Mouse (Mus musculus): ENCODE measurements around the gene Sbno2. TPM values are rescaled to one million over a fixed set of nuclear protein-coding genes. Genes with fewer than 3 reads are reported as not detected.

The Sbno2 gene
- polyA plus RNA-seq, 1 experiment = 127 TPM

DNA sequence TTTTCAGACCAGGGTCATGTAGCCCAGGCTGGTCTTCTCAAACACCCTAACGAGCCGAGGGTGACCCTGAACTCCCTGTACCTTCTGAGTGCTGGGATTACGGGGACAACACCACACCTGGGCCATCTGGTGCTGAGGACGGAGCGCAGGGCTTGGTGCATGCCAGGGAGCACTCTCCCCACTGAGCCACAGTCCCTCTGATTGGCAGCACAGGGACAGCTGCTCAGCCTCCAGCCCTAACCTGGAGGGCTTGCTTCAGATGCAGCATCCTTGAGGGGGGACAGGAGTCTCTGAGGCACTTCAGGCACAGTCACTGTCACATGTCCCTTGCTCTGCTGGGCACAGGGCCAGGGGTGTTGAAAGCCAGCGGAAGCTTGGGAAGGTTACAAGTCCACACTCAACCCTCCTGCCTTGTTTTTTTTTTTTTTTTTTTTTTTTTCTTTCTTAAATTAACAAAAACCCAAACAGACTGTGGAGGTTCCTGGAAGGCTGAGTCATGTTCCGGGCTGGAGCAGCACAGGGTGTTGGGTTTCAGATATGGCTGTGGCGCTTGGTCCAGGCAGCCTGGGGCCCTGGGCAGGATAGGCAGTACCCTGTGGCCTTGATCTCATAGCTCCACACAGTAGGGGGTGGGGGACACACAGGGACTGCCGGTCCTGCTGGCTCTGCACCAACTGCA, 34.4 kb downstream of the Sbno2 start:
- no peak for DNase-seq
- H3K27ac ChIP-seq (ENCODE audit: control insufficient read depth, insufficient read depth, low read length) = no peak overlapping the region
- H3K4me3 ChIP-seq (ENCODE audit: control insufficient read depth, insufficient read depth, low read length) = no peak overlapping the region
- WGBS = 72% methylated on average over 9 of the region's 9 CpGs
- peaks cover 3% of the 10 kb centered on the region; the same call in 1 of the 2 replicates for H3K36me3 ChIP-seq (ENCODE audit: control insufficient read depth, insufficient read depth, low read length)
- no peaks in the 10 kb centered on the region for H3K27me3 ChIP-seq (ENCODE audit: control insufficient read depth, insufficient read depth, low read length)
- no peak for TF ChIP-seq CTCF (IDR thresholded peaks at IDR 0.05; ENCODE audit: borderline replicate concordance, control insufficient read depth, extremely low read depth, insufficient read depth, low read length, poor library complexity)
- no peak for TF ChIP-seq POLR2A (IDR thresholded peaks at IDR 0.05; ENCODE audit: control insufficient read depth, extremely low read depth, insufficient read depth, low read length, poor library complexity)
- H3K4me1 ChIP-seq (replicated peaks; ENCODE audit: control insufficient read depth, insufficient read depth, low read length) = peaks cover 12% of the 10 kb centered on the region

DNA sequence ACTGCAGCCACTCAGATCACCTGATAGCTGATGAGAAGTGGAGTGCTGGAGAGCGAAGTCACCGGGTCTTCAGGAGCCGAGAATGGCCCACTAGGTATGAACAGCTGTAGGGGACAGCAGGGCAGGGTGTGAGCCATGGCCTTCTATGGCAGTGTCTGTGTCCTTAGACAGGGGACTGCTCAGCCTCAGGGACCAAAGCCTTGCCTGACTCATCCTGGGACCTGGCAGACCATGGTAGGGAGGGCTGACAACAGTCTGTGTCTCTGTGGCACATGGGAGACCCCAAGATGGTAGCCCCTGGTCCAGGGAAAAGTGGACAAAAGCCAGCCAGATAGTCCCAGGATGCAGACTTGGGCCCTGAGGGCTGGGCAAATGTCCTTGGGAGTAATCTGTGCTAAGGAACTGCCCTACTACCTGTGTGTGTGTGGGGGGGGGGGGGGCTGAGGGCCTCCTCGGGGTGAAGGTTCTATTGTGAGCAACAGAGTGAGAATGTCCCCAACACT, 35.4 kb downstream of the Sbno2 start:
- Histone ChIP-seq H3K27me3 (ENCODE audit: control insufficient read depth, insufficient read depth, low read length) (no peaks in the 10 kb centered on the region), H3K4me3 (ENCODE audit: control insufficient read depth, insufficient read depth, low read length) (no peak overlapping the region), H3K27ac (ENCODE audit: control insufficient read depth, insufficient read depth, low read length) (no peak overlapping the region), H3K4me1 (replicated peaks; ENCODE audit: control insufficient read depth, insufficient read depth, low read length) (peaks cover 5% of the 10 kb centered on the region), H3K36me3 (ENCODE audit: control insufficient read depth, insufficient read depth, low read length) (peaks cover 3% of the 10 kb centered on the region; the same call in 1 of the 2 replicates)
- DNase-seq = no peak
- 90% methylated on average over 4 of the region's 4 CpGs for WGBS
- TF ChIP-seq CTCF (IDR thresholded peaks at IDR 0.05; ENCODE audit: borderline replicate concordance, control insufficient read depth, extremely low read depth, insufficient read depth, low read length, poor library complexity) (no peak), POLR2A (IDR thresholded peaks at IDR 0.05; ENCODE audit: control insufficient read depth, extremely low read depth, insufficient read depth, low read length, poor library complexity) (no peak)

DNA sequence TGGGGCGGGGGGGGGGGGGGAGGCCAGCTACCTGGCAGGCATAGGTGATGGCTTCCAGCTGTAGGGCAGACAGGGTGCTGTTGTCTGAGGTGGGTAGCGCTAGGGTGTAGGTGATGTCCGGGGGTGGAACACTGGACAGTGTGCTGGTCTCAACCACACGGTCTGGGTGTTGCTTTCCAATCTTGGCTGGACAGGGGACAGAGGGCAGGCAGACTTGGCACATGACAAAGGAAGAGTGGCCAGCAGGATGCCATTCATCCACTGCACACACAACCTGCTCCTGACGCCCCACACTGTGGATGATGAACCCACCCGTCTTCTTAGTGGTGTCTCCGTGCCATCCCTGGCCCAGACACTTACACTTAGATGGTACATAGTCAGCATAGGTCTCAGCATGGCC, 36.1 kb downstream of the Sbno2 start:
- no peaks in the 10 kb centered on the region for H3K27me3 ChIP-seq (ENCODE audit: control insufficient read depth, insufficient read depth, low read length)
- no peak overlapping the region for H3K4me3 ChIP-seq (ENCODE audit: control insufficient read depth, insufficient read depth, low read length)
- no peak overlapping the region for H3K27ac ChIP-seq (ENCODE audit: control insufficient read depth, insufficient read depth, low read length)
- H3K4me1 ChIP-seq (replicated peaks; ENCODE audit: control insufficient read depth, insufficient read depth, low read length) = no peaks in the 10 kb centered on the region
- no peak for DNase-seq
- H3K36me3 ChIP-seq (ENCODE audit: control insufficient read depth, insufficient read depth, low read length) = peaks cover 3% of the 10 kb centered on the region
- 96% methylated on average over 6 of the region's 7 CpGs for WGBS
- TF ChIP-seq CTCF (IDR thresholded peaks at IDR 0.05; ENCODE audit: borderline replicate concordance, control insufficient read depth, extremely low read depth, insufficient read depth, low read length, poor library complexity) (no peak), POLR2A (IDR thresholded peaks at IDR 0.05; ENCODE audit: control insufficient read depth, extremely low read depth, insufficient read depth, low read length, poor library complexity) (no peak)

DNA sequence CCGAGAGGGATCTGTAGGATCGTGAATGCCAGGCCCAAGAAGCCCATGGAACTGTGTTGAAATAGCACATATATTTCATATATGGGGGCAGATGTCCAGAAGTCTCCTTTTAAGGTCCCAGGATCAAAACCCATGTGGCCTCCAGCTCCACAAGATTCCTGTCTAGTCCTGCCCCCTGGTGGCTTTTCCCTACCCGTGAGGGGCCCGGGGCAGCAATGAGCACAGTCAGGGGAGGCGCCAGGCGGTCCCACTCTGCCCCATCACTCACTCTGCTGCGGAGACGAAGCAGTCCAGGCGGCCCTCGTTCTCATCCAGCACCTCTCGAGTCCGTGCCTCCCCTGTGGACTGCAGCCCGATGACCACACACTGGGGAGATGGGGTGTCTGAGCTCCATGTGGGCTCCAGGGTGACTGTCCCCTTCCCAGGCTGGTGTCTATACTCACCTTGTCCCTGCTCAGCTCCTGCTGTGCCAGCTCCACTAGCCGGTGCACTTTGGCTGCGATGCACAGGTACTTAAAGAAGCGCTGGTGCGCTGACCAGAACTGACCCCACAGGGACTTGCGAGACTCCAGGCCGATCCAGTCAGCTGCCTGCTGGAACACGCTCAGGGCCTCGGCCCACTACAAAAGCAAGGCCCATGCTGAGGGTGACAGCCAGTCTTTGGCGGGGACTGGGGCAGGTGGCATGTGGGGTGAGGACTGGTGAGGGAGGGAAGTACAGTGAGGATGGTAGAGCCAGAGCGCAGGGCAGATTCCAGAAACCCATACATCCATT, 41.3 kb downstream of the Sbno2 start:
- no peak for TF ChIP-seq POLR2A (IDR thresholded peaks at IDR 0.05; ENCODE audit: control insufficient read depth, extremely low read depth, insufficient read depth, low read length, poor library complexity)
- TF ChIP-seq CTCF (IDR thresholded peaks at IDR 0.05; ENCODE audit: borderline replicate concordance, control insufficient read depth, extremely low read depth, insufficient read depth, low read length, poor library complexity) = no peak
- no peak overlapping the region for H3K27ac ChIP-seq (ENCODE audit: control insufficient read depth, insufficient read depth, low read length)
- DNase-seq = peak; percentile 40
- no peaks in the 10 kb centered on the region for H3K4me1 ChIP-seq (replicated peaks; ENCODE audit: control insufficient read depth, insufficient read depth, low read length)
- H3K4me3 ChIP-seq (ENCODE audit: control insufficient read depth, insufficient read depth, low read length) = no peak overlapping the region
- H3K36me3 ChIP-seq (ENCODE audit: control insufficient read depth, insufficient read depth, low read length) = peaks cover 32% of the 10 kb centered on the region
- WGBS = 97% methylated on average over 23 of the region's 23 CpGs
- H3K27me3 ChIP-seq (ENCODE audit: control insufficient read depth, insufficient read depth, low read length) = no peaks in the 10 kb centered on the region

DNA sequence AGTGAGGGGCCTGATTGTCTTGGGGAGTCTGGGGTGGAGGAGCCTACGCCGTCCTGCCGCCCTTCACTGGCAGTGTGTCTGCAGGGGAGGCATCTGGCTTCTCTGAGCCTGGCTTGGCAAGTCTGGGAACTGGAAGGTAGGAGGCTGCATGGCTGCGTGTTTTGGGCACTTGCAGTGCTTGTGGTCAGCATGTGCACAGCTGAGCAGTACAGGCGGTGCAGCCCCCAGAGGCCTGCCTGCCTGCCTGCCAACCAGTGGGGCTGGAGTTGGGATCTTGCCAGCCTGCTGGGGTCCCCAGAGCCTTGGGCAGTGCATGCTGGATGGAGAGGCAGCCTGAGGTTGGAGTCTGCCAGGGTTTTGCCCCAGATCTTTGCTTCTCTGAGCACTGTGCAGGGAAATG, 42.3 kb downstream of the Sbno2 start:
- DNase-seq = no peak
- TF ChIP-seq CTCF (IDR thresholded peaks at IDR 0.05; ENCODE audit: borderline replicate concordance, control insufficient read depth, extremely low read depth, insufficient read depth, low read length, poor library complexity) (no peak), POLR2A (IDR thresholded peaks at IDR 0.05; ENCODE audit: control insufficient read depth, extremely low read depth, insufficient read depth, low read length, poor library complexity) (no peak)
- 94% methylated on average over 5 of the region's 5 CpGs for WGBS
- Histone ChIP-seq H3K4me3 (ENCODE audit: control insufficient read depth, insufficient read depth, low read length) (no peak overlapping the region), H3K27ac (ENCODE audit: control insufficient read depth, insufficient read depth, low read length) (no peak overlapping the region), H3K36me3 (ENCODE audit: control insufficient read depth, insufficient read depth, low read length) (peaks cover 33% of the 10 kb centered on the region), H3K4me1 (replicated peaks; ENCODE audit: control insufficient read depth, insufficient read depth, low read length) (no peaks in the 10 kb centered on the region), H3K27me3 (ENCODE audit: control insufficient read depth, insufficient read depth, low read length) (no peaks in the 10 kb centered on the region)

DNA sequence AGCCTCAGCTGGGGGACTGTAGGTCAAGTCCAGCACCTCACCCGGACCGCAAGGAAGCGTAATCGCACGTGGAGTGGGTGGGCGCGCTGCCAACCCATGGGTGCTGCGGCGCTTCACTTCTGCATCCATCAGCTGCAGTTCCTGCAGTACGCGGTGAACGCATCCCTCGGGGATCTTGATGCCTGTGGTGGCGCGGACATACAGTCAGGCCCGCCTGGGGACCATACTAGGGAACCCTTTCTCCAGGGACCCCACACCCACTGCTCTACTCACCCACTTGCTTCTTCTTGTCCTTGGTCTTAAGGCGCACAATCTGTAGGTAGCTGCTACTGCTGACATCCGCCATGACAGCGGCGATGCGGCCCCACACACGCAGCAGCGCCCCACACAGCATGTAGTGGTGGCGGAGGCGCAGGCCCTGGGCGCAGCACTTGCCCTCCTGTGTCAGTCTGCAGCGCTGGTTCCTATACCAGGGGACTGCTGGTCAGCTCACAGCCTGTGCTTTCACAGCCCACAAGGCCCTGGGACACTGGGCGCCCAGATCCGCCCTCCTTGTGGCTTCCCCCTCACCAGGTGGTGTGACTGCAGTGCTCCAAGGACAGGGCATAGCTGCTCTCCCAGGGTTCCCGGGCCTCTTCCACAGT, 47.6 kb downstream of the Sbno2 start:
- WGBS = 96% methylated on average over 30 of the region's 30 CpGs
- TF ChIP-seq POLR2A (IDR thresholded peaks at IDR 0.05; ENCODE audit: control insufficient read depth, extremely low read depth, insufficient read depth, low read length, poor library complexity) (no peak), CTCF (IDR thresholded peaks at IDR 0.05; ENCODE audit: borderline replicate concordance, control insufficient read depth, extremely low read depth, insufficient read depth, low read length, poor library complexity) (no peak)
- Histone ChIP-seq H3K36me3 (ENCODE audit: control insufficient read depth, insufficient read depth, low read length) (peaks cover 47% of the 10 kb centered on the region), H3K4me3 (ENCODE audit: control insufficient read depth, insufficient read depth, low read length) (no peak overlapping the region), H3K27me3 (ENCODE audit: control insufficient read depth, insufficient read depth, low read length) (no peaks in the 10 kb centered on the region), H3K27ac (ENCODE audit: control insufficient read depth, insufficient read depth, low read length) (no peak overlapping the region), H3K4me1 (replicated peaks; ENCODE audit: control insufficient read depth, insufficient read depth, low read length) (peaks cover 17% of the 10 kb centered on the region)
- no peak for DNase-seq
